In genomic region chr12:99532342-99532741, GRCm38 (mm10) we compare ENCODE assay signal across 17 mouse cellular contexts.
"Had no signal": no experiment of that assay in that cellular context is flagged by ENCODE, and none has a peak within 500 bp of the region (broad histone marks: within the 10 kb centered on the region; RNA-seq: fewer than 3 reads in every experiment).

No protein-coding gene starts in this region.

- H3K4me2 ChIP-seq: lung, embryonic 14.5 days; midbrain, embryonic 11.5 days; neural tube, embryonic 12.5 days; neural tube, embryonic 15.5 days had no signal

- H3K36me3 ChIP-seq: neural tube, embryonic 12.5 days had no signal

- H3K9ac ChIP-seq: lung, embryonic 14.5 days; neural tube, embryonic 12.5 days; neural tube, embryonic 15.5 days had no signal

- H3K27ac ChIP-seq: kidney, postnatal 0 days; layer of hippocampus, adult 2 months; macrophage; neural tube, embryonic 12.5 days; neural tube, embryonic 15.5 days had no signal

- DNase-seq: kidney, adult 18-20 months; kidney, postnatal 25 days; layer of hippocampus, adult 9-11 months; lung, embryonic 14.5 days; midbrain, embryonic 14.5 days; right cerebral cortex, postnatal 25 days; thymus, adult 18-20 months; thymus, postnatal 36 days had no signal

- H3K9me3 ChIP-seq: neural tube, embryonic 15.5 days had no signal

- ATAC-seq: intestine, embryonic 16.5 days; lung, postnatal 0 days had no signal

- H3K4me3 ChIP-seq: layer of hippocampus, adult 2 months; megakaryocyte, embryonic 14.5 days; neural tube, embryonic 12.5 days; neural tube, embryonic 15.5 days had no signal

- H3K27me3 ChIP-seq: megakaryocyte, embryonic 14.5 days; neural tube, embryonic 12.5 days; neural tube, embryonic 15.5 days had no signal
